Mouse (Mus musculus) left cerebral cortex, adult 9 months (tissue): ENCODE data around the gene 1600012H06Rik.
"Not testable (repeated sequence)": the region's sequence is repeated elsewhere in the genome, so short reads cannot be mapped to it uniquely, and the experiment has no call there.

ENCODE experiments used
- DNase-seq, 2 experiments: peaks; one replicate each; pipeline ENCODE4 v3.0.0; 2022; ENCODE audit warnings: low spot score in 2 of 2

The 1600012H06Rik gene

GRCm38 (mm10) chr17:14943729-14944059, 710 bp downstream of the 1600012H06Rik start:
- DNase-seq: no peak

DNA sequence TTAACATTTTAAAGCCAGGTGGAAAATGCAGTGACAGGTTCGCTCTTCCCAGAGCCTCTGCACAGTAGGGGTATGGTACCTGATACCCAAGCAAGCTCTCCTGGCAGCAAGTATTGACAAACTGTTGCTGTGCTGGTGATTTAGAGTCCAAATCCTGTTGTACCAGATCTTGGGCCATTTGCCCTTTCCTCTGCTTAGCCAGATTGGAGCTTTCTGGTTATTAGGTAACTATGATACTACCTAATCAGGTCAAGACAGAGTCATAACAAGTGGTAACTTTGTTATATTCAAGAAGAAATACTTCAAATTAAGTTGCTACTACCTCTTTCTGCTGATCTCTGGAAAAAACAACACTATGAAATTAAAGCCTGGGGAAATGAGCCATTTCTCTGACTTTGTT, 1.6 kb downstream of the 1600012H06Rik start:
- DNase-seq: no peak

GRCm38 (mm10) chr17:14949161-14949827, 6.3 kb downstream of the 1600012H06Rik start:
- no peak for DNase-seq

DNA sequence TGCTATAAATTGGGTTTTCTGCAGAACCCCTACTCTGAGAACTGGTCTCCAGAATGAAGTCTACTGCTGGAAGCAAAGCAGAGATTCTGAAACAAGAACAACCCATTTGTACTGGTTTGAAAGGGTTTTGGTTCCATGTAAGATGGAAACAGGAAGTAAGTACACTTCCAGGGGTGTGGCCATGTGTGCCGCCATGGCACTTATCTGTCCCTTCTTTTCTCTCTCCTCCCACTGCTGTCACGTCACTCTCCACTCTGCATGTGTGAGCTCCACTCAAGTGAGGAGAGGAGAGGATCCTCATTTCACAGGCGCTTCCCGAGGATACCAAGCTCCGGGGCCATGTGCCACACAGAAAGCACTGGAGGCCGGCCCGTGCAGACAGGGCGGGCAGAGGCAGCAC, 10.5 kb downstream of the 1600012H06Rik start:
- DNase-seq: no peak

DNA sequence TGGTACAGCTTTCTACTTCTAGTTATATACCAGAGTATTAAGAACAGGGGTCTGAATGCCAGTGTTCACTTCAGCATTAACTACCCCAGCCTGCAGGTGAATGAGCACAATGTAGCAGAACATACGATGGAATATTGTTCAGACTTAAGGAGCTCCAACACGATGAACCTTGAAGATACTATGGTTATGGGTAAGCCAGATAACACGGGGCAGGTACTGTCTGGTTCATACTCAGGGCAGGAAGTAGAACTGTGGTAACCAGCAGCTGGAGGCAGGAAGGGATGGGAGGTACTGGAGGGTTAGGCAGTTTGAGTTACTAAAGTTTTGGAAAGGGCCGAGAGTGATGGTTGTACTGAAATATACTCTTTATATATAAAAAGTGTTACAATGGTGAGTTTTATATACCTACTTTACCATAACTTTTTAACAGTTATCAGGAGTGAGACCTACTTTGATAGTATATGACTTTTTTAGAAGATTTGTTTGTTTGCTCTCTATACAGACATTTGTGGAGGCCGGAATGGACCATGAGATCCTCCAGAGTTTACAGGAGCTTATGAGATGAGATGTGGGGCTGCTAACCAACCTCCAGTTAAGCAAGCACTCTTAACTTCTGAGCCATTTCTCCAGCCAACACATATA, 15.8 kb downstream of the 1600012H06Rik start:
- DNase-seq: no peak

DNA sequence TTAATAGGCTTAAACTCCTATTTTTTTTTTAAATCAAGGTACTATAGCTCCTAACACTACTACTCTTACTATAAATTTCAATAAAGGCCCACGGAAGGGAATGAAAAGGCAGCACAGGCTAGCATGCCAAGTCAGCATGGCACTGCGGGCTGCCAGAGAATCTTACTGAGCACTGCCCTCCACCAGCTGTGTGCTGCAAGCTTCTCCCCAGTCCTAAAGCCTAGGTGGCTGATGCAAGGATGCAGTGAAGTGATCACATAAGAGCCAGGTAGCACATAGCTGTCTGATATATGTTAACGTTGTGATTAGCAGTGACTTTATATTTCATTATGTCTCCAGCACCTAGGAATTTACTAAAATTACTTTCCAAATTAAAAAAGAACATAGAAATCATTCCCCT, 17.0 kb downstream of the 1600012H06Rik start:
- no peak for DNase-seq

- DNase-seq: no peak
Measured at GRCm38 (mm10) chr17:14960520-14960919, 17.5 kb downstream of the 1600012H06Rik start.

DNA sequence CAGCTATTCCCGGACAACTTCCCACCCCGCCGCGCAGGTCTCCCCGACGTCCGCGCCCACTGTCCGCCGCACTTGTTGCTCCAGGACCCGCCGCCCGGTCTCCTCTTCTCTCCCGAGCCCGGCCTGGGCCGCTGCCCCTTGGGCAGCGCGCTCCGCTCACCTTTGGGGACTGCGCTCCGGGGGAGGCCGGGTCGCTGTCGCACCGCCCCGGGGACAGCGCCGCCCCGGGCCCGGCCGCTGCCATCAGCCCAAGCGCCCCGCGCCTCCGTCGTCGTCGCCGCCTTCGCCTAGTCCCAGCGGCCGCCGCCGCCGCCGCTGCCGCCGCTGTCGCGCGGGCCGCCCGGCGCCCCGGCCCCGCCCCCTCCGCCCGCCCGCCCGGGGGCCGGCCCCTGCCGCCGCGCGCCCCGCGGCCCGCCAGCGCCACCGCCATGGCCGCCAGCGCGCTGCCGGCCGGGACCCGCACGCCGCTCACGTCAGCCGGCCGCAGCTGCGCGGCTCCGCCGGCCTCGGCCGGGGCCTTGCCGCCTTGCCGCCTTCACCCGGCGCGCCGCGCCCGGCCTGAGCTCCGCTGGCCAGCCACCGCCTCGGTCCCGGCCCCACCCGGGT, 18.1 kb downstream of the 1600012H06Rik start, which contains the start of gene Phf10:
Gene Phf10, minus strand, starts transcription at position 323 of the 606 bp plus-strand sequence.
- DNase-seq: not testable (repeated sequence)

DNA sequence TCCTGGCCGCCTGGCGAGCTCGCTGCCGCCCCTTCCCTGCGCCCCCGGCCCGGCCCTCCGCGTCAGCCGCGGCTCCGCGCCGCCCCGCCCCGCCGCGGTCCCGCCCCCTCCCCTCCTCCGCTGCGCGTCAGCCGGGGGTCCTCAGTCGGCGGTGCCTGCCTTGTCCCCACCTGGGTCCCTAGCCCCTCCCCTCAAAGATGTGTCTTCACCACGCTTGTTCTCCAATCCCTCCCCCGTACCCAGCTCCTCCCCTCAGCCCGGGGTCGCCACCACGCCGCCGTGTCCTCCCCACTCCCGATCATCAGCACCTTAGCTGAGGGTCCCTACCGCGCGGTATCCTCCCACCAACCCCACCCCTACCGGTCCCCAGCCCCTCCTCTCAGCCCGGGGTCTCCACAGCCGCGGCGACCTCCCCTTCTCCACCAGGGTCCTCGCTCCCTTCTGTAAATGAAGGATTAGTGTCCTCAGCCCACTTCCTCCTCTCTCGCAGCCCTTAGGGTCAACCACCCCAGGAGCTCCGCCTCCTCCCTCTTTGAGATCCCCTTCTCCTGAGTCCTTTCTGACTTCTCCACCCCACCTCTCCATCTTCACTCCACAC, 18.7 kb downstream of the 1600012H06Rik start:
- DNase-seq: not testable (repeated sequence)

DNA sequence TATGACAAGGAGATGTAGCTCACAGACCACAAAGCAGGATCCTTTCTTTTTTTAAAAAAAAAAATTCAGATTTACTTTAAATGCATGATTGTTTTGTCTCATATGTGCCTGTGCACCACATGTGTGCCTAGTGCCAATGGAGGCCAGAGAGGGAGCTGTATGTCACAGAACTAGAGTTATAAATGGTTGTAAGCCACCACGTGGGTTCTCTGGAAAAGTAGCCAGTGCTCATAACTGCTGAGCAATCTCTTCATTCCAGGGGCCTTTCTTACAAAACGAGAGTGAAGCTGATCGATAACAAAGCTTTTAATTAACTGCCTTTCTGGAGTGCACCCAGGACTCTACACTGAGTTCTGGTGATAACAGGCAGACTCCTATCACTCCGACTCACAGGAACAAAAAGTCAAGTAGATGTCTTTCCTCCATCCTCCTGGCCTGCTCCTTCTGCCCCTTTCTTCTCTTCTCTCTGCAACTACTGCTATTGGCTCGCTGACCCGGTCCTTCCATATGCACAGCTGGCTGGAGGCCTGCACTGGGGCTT, 25.5 kb downstream of the 1600012H06Rik start:
- not testable (repeated sequence) for DNase-seq

DNA sequence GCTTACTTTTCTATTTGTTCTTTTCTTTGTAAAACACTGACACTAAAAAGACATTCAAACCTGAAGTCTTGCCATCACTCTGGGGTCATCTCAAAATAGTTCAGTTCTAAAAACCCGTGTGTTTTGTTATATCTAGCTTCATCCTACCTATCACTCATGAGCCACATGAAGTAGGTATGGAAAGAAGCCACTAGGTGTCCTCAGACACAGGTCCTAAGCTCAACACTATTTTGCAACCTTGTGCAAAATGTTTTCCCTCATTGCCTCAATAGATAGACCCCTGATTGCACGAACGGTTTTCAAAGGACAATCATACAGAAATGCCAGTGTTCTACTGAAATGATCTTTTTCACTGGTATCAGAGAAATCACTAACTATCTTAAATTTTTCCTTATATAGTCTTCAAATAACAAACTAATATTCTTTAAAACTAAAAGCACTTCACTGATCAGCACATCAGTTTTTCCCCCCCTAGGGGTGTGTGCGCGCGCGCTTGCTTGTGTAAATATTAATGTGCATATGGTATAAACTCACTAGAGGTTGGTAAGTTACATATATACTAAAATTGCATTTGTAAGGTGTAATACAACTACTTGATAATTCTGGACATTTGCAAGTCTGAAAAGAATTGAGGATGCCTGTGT, 34.9 kb downstream of the 1600012H06Rik start:
- DNase-seq: not testable (repeated sequence)

DNA sequence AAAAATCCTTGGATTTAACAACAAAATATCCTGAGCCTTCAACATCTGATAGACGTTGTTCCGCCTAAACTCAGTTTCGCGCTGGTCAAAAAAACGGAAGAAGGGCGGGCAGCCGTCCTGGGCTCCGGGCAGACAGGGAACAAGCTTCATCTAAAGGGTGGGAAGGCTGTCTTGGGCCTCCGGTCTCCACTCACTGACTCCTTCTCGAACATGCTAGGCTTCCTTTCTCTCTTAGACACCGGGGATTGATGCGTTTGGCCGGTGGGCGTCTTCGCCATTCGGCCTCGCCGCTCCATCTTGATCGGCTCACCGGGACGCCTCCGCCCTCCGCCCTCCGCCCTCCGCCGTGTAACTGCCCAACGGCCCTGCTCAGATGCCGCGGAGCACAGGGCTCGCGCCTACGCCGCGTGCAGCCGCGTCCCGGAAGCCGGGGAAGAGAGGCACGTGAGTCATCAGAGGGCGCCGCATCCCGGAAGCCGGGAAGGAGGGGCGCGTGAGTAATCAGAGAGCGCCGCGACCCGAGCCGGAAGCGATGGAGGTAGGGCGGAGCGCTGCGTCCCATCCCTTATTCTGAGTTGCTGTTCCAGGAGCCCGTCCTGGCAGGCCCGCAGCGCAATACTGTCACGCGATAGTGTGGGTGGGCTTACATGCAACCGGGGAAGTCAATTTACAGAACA, 35.5 kb downstream of the 1600012H06Rik start, which contains the start of the genes 9030025P20Rik and Gm3417:
Gene 9030025P20Rik, plus strand, starts transcription at position 107 of the 677 bp plus-strand sequence.
Gene Gm3417, minus strand, starts transcription at position 429 of the 677 bp plus-strand sequence.
- not testable (repeated sequence) for DNase-seq

- DNase-seq: peak in 1 of 2 experiments; percentile 16
Measured at GRCm38 (mm10) chr17:14990116-14990702, 47.2 kb downstream of the 1600012H06Rik start.

- DNase-seq: not testable (repeated sequence)
Measured at GRCm38 (mm10) chr17:14992522-14993138, 49.6 kb downstream of the 1600012H06Rik start.

DNA sequence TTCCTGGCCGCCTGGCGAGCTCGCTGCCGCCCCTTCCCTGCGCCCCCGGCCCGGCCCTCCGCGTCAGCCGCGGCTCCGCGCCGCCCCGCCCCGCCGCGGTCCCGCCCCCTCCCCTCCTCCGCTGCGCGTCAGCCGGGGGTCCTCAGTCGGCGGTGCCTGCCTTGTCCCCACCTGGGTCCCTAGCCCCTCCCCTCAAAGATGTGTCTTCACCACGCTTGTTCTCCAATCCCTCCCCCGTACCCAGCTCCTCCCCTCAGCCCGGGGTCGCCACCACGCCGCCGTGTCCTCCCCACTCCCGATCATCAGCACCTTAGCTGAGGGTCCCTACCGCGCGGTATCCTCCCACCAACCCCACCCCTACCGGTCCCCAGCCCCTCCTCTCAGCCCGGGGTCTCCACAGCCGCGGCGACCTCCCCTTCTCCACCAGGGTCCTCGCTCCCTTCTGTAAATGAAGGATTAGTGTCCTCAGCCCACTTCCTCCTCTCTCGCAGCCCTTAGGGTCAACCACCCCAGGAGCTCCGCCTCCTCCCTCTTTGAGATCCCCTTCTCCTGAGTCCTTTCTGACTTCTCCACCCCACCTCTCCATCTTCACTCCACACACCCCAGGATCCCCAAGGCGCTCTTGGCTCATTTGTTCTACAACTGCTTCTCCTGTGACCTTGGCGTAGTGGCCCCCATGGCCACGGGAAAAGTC, 50.3 kb downstream of the 1600012H06Rik start:
- DNase-seq: not testable (repeated sequence)

- DNase-seq: not testable (repeated sequence)
Measured at GRCm38 (mm10) chr17:14994140-14994539, 51.2 kb downstream of the 1600012H06Rik start.

GRCm38 (mm10) chr17:15000047-15000446, 57.1 kb downstream of the 1600012H06Rik start:
- DNase-seq: not testable (repeated sequence)

DNA sequence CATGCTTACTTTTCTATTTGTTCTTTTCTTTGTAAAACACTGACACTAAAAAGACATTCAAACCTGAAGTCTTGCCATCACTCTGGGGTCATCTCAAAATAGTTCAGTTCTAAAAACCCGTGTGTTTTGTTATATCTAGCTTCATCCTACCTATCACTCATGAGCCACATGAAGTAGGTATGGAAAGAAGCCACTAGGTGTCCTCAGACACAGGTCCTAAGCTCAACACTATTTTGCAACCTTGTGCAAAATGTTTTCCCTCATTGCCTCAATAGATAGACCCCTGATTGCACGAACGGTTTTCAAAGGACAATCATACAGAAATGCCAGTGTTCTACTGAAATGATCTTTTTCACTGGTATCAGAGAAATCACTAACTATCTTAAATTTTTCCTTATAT, 66.1 kb downstream of the 1600012H06Rik start:
- not testable (repeated sequence) for DNase-seq
